Mouse (Mus musculus): ENCODE results near the gene Mdga1. TPM values are rescaled to one million over a fixed set of nuclear protein-coding genes. Genes with fewer than 3 reads are reported as not detected.

Mdga1 gene
- 11.7 and 14.7 TPM in 2 replicates for polyA plus RNA-seq (2015; fragmentation: Nextera tagmentation; extraction: Ambion mirVana)

- ATAC-seq: no peak
These were observed at the start of gene Mdga1 for GRCm38 (mm10) chr17:29970037-29970555. Gene Mdga1, minus strand, starts transcription at chr17:29970087.

GRCm38 (mm10) chr17:30018927-30019610 is 49.2 kb upstream of the Mdga1 start:
- WGBS: 86% methylated on average over 12 of the region's 12 CpGs
- H3K27me3 ChIP-seq: no peaks in the 10 kb centered on the region
- H3K4me1 ChIP-seq (replicated peaks): peaks cover 47% of the 10 kb centered on the region
- no peak overlapping the region for H3K27ac ChIP-seq
- H3K9me3 ChIP-seq: no peaks in the 10 kb centered on the region
- H3K36me3 ChIP-seq: 0 out of 2 replicates have a peak, but pooled peaks cover 2% of the 10 kb centered on the region
- ATAC-seq: no peak
- no peak overlapping the region for H3K4me2 ChIP-seq (replicated peaks)
- no peak overlapping the region for H3K4me3 ChIP-seq (replicated peaks)
- no peak overlapping the region for H3K9ac ChIP-seq (replicated peaks)

More at GRCm38 (mm10) chr17:29970037-29970555, at the start of gene Mdga1:
- no peaks in the 10 kb centered on the region for H3K9me3 ChIP-seq
- H3K27ac ChIP-seq: peak within 1 kb of the TSS; percentile 48; the same call in 1 of the 2 replicates
- no peak within 1 kb of the TSS for H3K4me3 ChIP-seq (replicated peaks)
- H3K9ac ChIP-seq (replicated peaks): no peak within 1 kb of the TSS
- no peaks in the 10 kb centered on the region for H3K36me3 ChIP-seq
- 69% methylated on average over 7 of the region's 7 CpGs for WGBS
- H3K4me2 ChIP-seq (replicated peaks): no peak within 1 kb of the TSS
- no peaks in the 10 kb centered on the region for H3K27me3 ChIP-seq
- H3K4me1 ChIP-seq (replicated peaks): peaks cover 32% of the 10 kb centered on the region

GRCm38 (mm10) chr17:30014660-30015059 is 44.8 kb upstream of the Mdga1 start:
- WGBS: 95% methylated on average over 4 of the region's 4 CpGs
- H3K27ac ChIP-seq: no peak overlapping the region
- H3K4me2 ChIP-seq (replicated peaks): no peak overlapping the region
- no peak overlapping the region for H3K4me3 ChIP-seq (replicated peaks)
- peaks cover 33% of the 10 kb centered on the region for H3K4me1 ChIP-seq (replicated peaks)
- H3K36me3 ChIP-seq: 0 out of 2 replicates have a peak, but pooled peaks cover 4% of the 10 kb centered on the region
- H3K27me3 ChIP-seq: no peaks in the 10 kb centered on the region
- H3K9ac ChIP-seq (replicated peaks): no peak overlapping the region
- no peaks in the 10 kb centered on the region for H3K9me3 ChIP-seq
- ATAC-seq: no peak

- H3K9ac ChIP-seq (replicated peaks): no peak overlapping the region; the same call in 1 of the 2 replicates
These were observed 38.5 kb upstream of the Mdga1 start for GRCm38 (mm10) chr17:30008392-30008791.

GRCm38 (mm10) chr17:30007883-30008282 is 38.0 kb upstream of the Mdga1 start:
- no peak for ATAC-seq
- peaks cover 59% of the 10 kb centered on the region for H3K4me1 ChIP-seq (replicated peaks)
- H3K4me3 ChIP-seq (replicated peaks): 0 out of 2 replicates have a peak overlapping the region, but pooled peaks have one; percentile 9
- peak overlapping the region; percentile 84 for H3K4me2 ChIP-seq (replicated peaks)
- no peaks in the 10 kb centered on the region for H3K36me3 ChIP-seq
- no peaks in the 10 kb centered on the region for H3K27me3 ChIP-seq
- peak overlapping the region; percentile 37; the same call in 1 of the 2 replicates for H3K27ac ChIP-seq
- WGBS: 94% methylated on average over 6 of the region's 6 CpGs
- no peak overlapping the region; the same call in 1 of the 2 replicates for H3K9ac ChIP-seq (replicated peaks)
- no peaks in the 10 kb centered on the region for H3K9me3 ChIP-seq

More at GRCm38 (mm10) chr17:30008392-30008791, 38.5 kb upstream of the Mdga1 start:
- peak overlapping the region; percentile 84 for H3K4me2 ChIP-seq (replicated peaks)
- no peaks in the 10 kb centered on the region for H3K36me3 ChIP-seq
- ATAC-seq: no peak
- H3K9me3 ChIP-seq: no peaks in the 10 kb centered on the region
- H3K27me3 ChIP-seq: no peaks in the 10 kb centered on the region
- H3K4me1 ChIP-seq (replicated peaks): peaks cover 54% of the 10 kb centered on the region
- peak overlapping the region; percentile 37 for H3K27ac ChIP-seq
- 0 out of 2 replicates have a peak overlapping the region, but pooled peaks have one; percentile 9 for H3K4me3 ChIP-seq (replicated peaks)

GRCm38 (mm10) chr17:30006877-30007276 is 37.0 kb upstream of the Mdga1 start:
- peak overlapping the region; percentile 40; the same call in 1 of the 2 replicates for H3K9ac ChIP-seq (replicated peaks)
- peak overlapping the region; percentile 10 for H3K4me3 ChIP-seq (replicated peaks)
- no peak for ATAC-seq

GRCm38 (mm10) chr17:30005451-30005941 is 35.6 kb upstream of the Mdga1 start:
- H3K36me3 ChIP-seq: no peaks in the 10 kb centered on the region
- no peak for ATAC-seq
- peak overlapping the region; percentile 84 for H3K4me2 ChIP-seq (replicated peaks)
- no peaks in the 10 kb centered on the region for H3K27me3 ChIP-seq
- under 1% methylated on average over 18 of the region's 19 CpGs for WGBS
- H3K4me3 ChIP-seq (replicated peaks): peak overlapping the region; percentile 95
- peak overlapping the region; percentile 99 for H3K27ac ChIP-seq
- H3K9ac ChIP-seq (replicated peaks): peak overlapping the region; percentile 97
- H3K9me3 ChIP-seq: no peaks in the 10 kb centered on the region
- peaks cover 56% of the 10 kb centered on the region for H3K4me1 ChIP-seq (replicated peaks)

More at GRCm38 (mm10) chr17:30006877-30007276, 37.0 kb upstream of the Mdga1 start:
- WGBS: 89% methylated on average over 2 of the region's 2 CpGs
- Histone ChIP-seq H3K4me1 (replicated peaks) (peaks cover 58% of the 10 kb centered on the region), H3K36me3 (no peaks in the 10 kb centered on the region), H3K27me3 (no peaks in the 10 kb centered on the region), H3K4me2 (replicated peaks) (peak overlapping the region; percentile 84), H3K9me3 (no peaks in the 10 kb centered on the region), H3K27ac (no peak overlapping the region)

GRCm38 (mm10) chr17:30005103-30005443 is 35.2 kb upstream of the Mdga1 start:
- peak overlapping the region; percentile 99 for H3K27ac ChIP-seq
- H3K4me2 ChIP-seq (replicated peaks): peak overlapping the region; percentile 84
- H3K27me3 ChIP-seq: no peaks in the 10 kb centered on the region
- peaks cover 52% of the 10 kb centered on the region for H3K4me1 ChIP-seq (replicated peaks)
- H3K9ac ChIP-seq (replicated peaks): peak overlapping the region; percentile 97
- H3K36me3 ChIP-seq: no peaks in the 10 kb centered on the region
- peak; percentile 51 for ATAC-seq
- WGBS: 1% methylated on average over 15 of the region's 47 CpGs
- H3K4me3 ChIP-seq (replicated peaks): peak overlapping the region; percentile 95
- H3K9me3 ChIP-seq: no peaks in the 10 kb centered on the region

GRCm38 (mm10) chr17:30004203-30005102 is 34.6 kb upstream of the Mdga1 start, which contains the start of gene Zfand3:
Gene Zfand3, plus strand, starts transcription at chr17:30004733.
- H3K9me3 ChIP-seq: no peaks in the 10 kb centered on the region
- peak within 1 kb of the TSS; percentile 99 for H3K27ac ChIP-seq
- H3K4me1 ChIP-seq (replicated peaks): peaks cover 46% of the 10 kb centered on the region
- peak within 1 kb of the TSS; percentile 84 for H3K4me2 ChIP-seq (replicated peaks)
- under 1% methylated on average over 43 of the region's 93 CpGs for WGBS
- peak; percentile 94 for ATAC-seq
- peak within 1 kb of the TSS; percentile 97 for H3K9ac ChIP-seq (replicated peaks)
- no peaks in the 10 kb centered on the region for H3K27me3 ChIP-seq
- H3K4me3 ChIP-seq (replicated peaks): peak within 1 kb of the TSS; percentile 95
- no peaks in the 10 kb centered on the region for H3K36me3 ChIP-seq

GRCm38 (mm10) chr17:29998566-29999295 is 28.8 kb upstream of the Mdga1 start:
- Histone ChIP-seq H3K27me3 (no peaks in the 10 kb centered on the region), H3K9ac (replicated peaks) (no peak overlapping the region)

GRCm38 (mm10) chr17:29997726-29998125 is 27.8 kb upstream of the Mdga1 start:
- Histone ChIP-seq H3K9ac (replicated peaks) (no peak overlapping the region), H3K36me3 (no peaks in the 10 kb centered on the region), H3K9me3 (no peaks in the 10 kb centered on the region), H3K4me2 (replicated peaks) (no peak overlapping the region), H3K4me3 (replicated peaks) (no peak overlapping the region), H3K4me1 (replicated peaks) (peaks cover 8% of the 10 kb centered on the region), H3K27me3 (no peaks in the 10 kb centered on the region), H3K27ac (no peak overlapping the region)
- no peak for ATAC-seq
- 55% methylated on average over 7 of the region's 7 CpGs for WGBS

More at GRCm38 (mm10) chr17:29998566-29999295, 28.8 kb upstream of the Mdga1 start:
- Histone ChIP-seq H3K4me2 (replicated peaks) (no peak overlapping the region), H3K9me3 (no peaks in the 10 kb centered on the region), H3K4me1 (replicated peaks) (peaks cover 18% of the 10 kb centered on the region), H3K36me3 (no peaks in the 10 kb centered on the region), H3K27ac (no peak overlapping the region), H3K4me3 (replicated peaks) (no peak overlapping the region)
- no peak for ATAC-seq
- 33% methylated on average over 24 of the region's 24 CpGs for WGBS

Measured in midbrain, embryonic 13.5 days (tissue).